Mouse (Mus musculus) embryonic facial prominence, embryonic 10.5 days (tissue): ENCODE data around the gene Spns3. TPM values are rescaled to one million over a fixed set of nuclear protein-coding genes. Genes with fewer than 3 reads are reported as not detected.

Source experiments
- DNase-seq: peaks from one replicate; pipeline ENCODE4 v3.0.0-alpha.2; 2017; ENCODE audit warnings: low spot score
- H3K27ac ChIP-seq: fragments of 300-500 bp; sonication (generic); replicated peaks from 2 replicates; pipeline ENCODE4 v1.5.1; 2016; ENCODE audit warnings: mild to moderate bottlenecking
- H3K27me3 ChIP-seq: fragments of 300-500 bp; sonication (generic); replicated peaks from 2 replicates; pipeline ENCODE4 v1.6.1; 2016; ENCODE audit warnings: low read depth, mild to moderate bottlenecking; ENCODE audit not compliant: poor library complexity, severe bottlenecking
- H3K36me3 ChIP-seq: fragments of 300-500 bp; sonication (generic); replicated peaks from 2 replicates; pipeline ENCODE4 v1.6.1; 2016; ENCODE audit warnings: mild to moderate bottlenecking, moderate library complexity
- H3K4me1 ChIP-seq: fragments of 300-500 bp; sonication (generic); 2 replicates; pipeline ENCODE4 v1.6.1; 2016
- H3K4me3 ChIP-seq: fragments of 300-500 bp; sonication (generic); 2 replicates; pipeline ENCODE4 v1.5.1; 2016; ENCODE audit warnings: mild to moderate bottlenecking, moderate library complexity
- H3K9me3 ChIP-seq: fragments of 300-500 bp; sonication (generic); 2 replicates; pipeline ENCODE4 v1.6.1; 2016; ENCODE audit warnings: mild to moderate bottlenecking
- WGBS: fragments of 180-500 bp; shearing (Covaris S2); methylation state at CpG from one replicate; pipeline ENCODE4 v1.1.7; 2016; 5-methylcytosine and 5-hydroxymethylcytosine counted together
- polyA plus RNA-seq: library from polyadenylated mRNA; unstranded; fragments of >200 nt; fragmentation: Nextera tagmentation; extraction: Ambion mirVana; gene quantifications from 2 replicates; pipeline ENCODE4 v1.2.1, GENCODE M21; 2016

The Spns3 gene
- polyA plus RNA-seq, 1 experiment from 2014 or later, result 0.04 TPM

DNA sequence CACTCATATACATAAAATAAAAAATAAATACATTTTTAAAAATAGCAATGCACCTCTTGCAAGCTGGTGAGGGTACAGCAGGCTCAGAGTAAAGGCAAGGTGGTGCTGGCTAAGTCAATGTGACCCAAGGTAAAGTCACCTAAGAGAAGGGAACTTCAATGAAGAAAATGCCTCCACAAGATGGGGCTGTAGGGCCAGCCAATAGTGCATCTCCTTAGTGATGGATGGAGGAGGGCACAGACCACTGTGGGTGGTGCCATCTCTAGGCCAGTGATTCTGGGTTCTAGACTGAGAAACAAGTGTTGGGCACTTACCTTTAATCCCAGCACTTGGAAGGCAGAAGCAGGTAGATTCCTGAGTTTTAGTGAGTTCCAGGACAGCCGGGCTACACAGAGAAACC is 23.5 kb upstream of the Spns3 start:
- Histone ChIP-seq H3K27me3 (peaks cover 29% of the 10 kb centered on the region), H3K4me1 (peaks cover 20% of the 10 kb centered on the region), H3K36me3 (no peaks in the 10 kb centered on the region), H3K27ac (no peak overlapping the region), H3K4me3 (no peak overlapping the region), H3K9me3 (no peaks in the 10 kb centered on the region)
- 90% methylated on average over 1 of the region's 1 CpGs for WGBS
- DNase-seq, result peak; percentile 30

- H3K27me3 ChIP-seq, result peaks cover 10% of the 10 kb centered on the region
- H3K27ac ChIP-seq, result 0 out of 2 replicates have a peak overlapping the region, but pooled peaks have one; percentile 55
- WGBS, result 4% methylated on average over 18 of the region's 18 CpGs
- no peaks in the 10 kb centered on the region for H3K9me3 ChIP-seq
- no peaks in the 10 kb centered on the region for H3K36me3 ChIP-seq
- 0 out of 2 replicates have a peak, but pooled peaks cover 6% of the 10 kb centered on the region for H3K4me1 ChIP-seq
- H3K4me3 ChIP-seq, result peak overlapping the region; percentile 38
- DNase-seq, result peak; percentile 83
Measured at GRCm38 (mm10) chr11:72570319-72570979, 20.1 kb upstream of the Spns3 start.

- no peaks in the 10 kb centered on the region for H3K36me3 ChIP-seq
- H3K4me3 ChIP-seq, result no peak overlapping the region
- H3K4me1 ChIP-seq, result 0 out of 2 replicates have a peak, but pooled peaks cover 6% of the 10 kb centered on the region
- no peaks in the 10 kb centered on the region for H3K9me3 ChIP-seq
- H3K27me3 ChIP-seq, result peaks cover 10% of the 10 kb centered on the region
- WGBS, result 67% methylated on average over 11 of the region's 11 CpGs
- DNase-seq, result no peak
- 0 out of 2 replicates have a peak overlapping the region, but pooled peaks have one; percentile 55 for H3K27ac ChIP-seq
Measured at GRCm38 (mm10) chr11:72569671-72570318, 19.5 kb upstream of the Spns3 start.

DNA sequence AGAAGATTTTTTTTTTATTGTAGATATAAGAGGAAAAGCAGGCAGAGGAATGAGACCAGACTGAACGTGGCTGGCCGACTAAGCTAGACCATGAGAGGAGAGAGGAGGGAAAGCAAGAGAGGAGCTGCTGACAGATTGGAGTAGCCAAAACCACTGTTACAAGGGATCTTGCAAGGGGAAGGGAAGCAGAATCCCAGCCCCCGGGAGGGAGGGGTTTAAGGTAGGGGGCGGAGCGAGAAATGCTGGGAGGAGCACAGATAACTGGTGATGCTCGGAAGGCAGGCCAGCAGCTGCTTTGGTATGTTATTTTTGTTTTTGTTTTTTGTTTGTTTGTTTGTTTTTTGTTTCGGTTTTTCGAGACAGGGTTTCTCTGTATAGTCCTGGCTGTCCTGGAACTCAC is 18.7 kb upstream of the Spns3 start:
- H3K27me3 ChIP-seq, result peaks cover 10% of the 10 kb centered on the region
- no peaks in the 10 kb centered on the region for H3K36me3 ChIP-seq
- 61% methylated on average over 8 of the region's 8 CpGs for WGBS
- no peak overlapping the region for H3K4me3 ChIP-seq
- no peak overlapping the region for H3K27ac ChIP-seq
- H3K4me1 ChIP-seq, result 0 out of 2 replicates have a peak, but pooled peaks cover 6% of the 10 kb centered on the region
- no peaks in the 10 kb centered on the region for H3K9me3 ChIP-seq
- DNase-seq, result no peak

GRCm38 (mm10) chr11:72566816-72567338 is 16.6 kb upstream of the Spns3 start:
- no peak for DNase-seq
- Histone ChIP-seq H3K9me3 (no peaks in the 10 kb centered on the region), H3K27ac (no peak overlapping the region), H3K4me1 (0 out of 2 replicates have a peak, but pooled peaks cover 6% of the 10 kb centered on the region), H3K36me3 (no peaks in the 10 kb centered on the region), H3K4me3 (no peak overlapping the region), H3K27me3 (peaks cover 10% of the 10 kb centered on the region)
- 49% methylated on average over 10 of the region's 10 CpGs for WGBS

- no peak for DNase-seq
- Histone ChIP-seq H3K4me3 (no peak overlapping the region), H3K27me3 (peaks cover 6% of the 10 kb centered on the region), H3K9me3 (no peaks in the 10 kb centered on the region), H3K4me1 (0 out of 2 replicates have a peak, but pooled peaks cover 6% of the 10 kb centered on the region), H3K27ac (no peak overlapping the region), H3K36me3 (no peaks in the 10 kb centered on the region)
- WGBS, result 73% methylated on average over 7 of the region's 7 CpGs
Measured at GRCm38 (mm10) chr11:72566304-72566703, 16.0 kb upstream of the Spns3 start.

- Histone ChIP-seq H3K4me3 (no peak overlapping the region), H3K27ac (no peak overlapping the region), H3K36me3 (no peaks in the 10 kb centered on the region), H3K4me1 (no peaks in the 10 kb centered on the region), H3K9me3 (no peaks in the 10 kb centered on the region), H3K27me3 (no peaks in the 10 kb centered on the region)
- WGBS, result 28% methylated on average over 6 of the region's 6 CpGs
- peak; percentile 43 for DNase-seq
Measured at GRCm38 (mm10) chr11:72564232-72564807, 14.0 kb upstream of the Spns3 start.

DNA sequence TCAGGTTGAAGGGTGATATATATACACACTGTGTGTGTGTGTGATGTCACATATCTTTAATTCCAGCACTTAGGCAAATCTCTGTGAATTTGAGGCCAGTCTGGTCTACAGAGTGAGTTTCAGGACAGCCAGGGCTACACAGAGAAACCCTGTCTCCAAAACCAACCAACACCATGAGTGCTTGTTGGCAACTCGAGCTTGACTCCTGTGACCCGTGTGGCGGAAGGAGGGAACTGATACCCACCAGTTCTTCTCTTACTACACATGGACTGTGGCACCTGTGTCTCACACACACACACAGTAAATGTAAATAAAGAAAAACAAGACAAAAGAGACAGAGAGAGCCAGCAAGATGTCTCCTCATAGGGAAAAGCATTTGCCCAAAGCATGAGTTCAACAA is 10.4 kb upstream of the Spns3 start:
- Histone ChIP-seq H3K9me3 (no peaks in the 10 kb centered on the region), H3K27ac (no peak overlapping the region), H3K36me3 (no peaks in the 10 kb centered on the region), H3K27me3 (no peaks in the 10 kb centered on the region), H3K4me1 (no peaks in the 10 kb centered on the region), H3K4me3 (no peak overlapping the region)
- no peak for DNase-seq
- 69% methylated on average over 3 of the region's 3 CpGs for WGBS

DNA sequence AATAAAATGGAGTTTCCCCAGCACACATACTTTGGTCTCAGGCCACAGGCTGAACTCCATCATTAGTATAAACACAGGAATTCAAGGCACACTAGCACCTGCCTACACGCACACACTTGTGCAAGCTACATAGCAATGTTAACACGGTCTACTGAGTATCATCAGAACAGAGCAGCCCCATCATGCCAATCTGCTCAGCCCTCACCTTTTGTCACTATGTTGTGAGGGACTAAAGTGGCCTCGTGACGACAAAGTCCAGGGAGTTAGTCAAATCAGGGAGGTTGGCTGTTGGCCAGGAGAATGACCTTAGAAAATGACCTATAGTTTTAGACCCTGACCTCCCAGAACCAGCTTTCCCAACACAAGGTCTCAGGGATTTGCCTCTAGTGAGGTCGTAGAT is 7.8 kb upstream of the Spns3 start:
- Histone ChIP-seq H3K27ac (no peak overlapping the region), H3K4me3 (no peak overlapping the region), H3K27me3 (no peaks in the 10 kb centered on the region), H3K4me1 (no peaks in the 10 kb centered on the region), H3K36me3 (no peaks in the 10 kb centered on the region), H3K9me3 (no peaks in the 10 kb centered on the region)
- no peak for DNase-seq
- WGBS, result 75% methylated on average over 5 of the region's 5 CpGs

GRCm38 (mm10) chr11:72556953-72557352 is 6.6 kb upstream of the Spns3 start:
- Histone ChIP-seq H3K27ac (no peak overlapping the region), H3K36me3 (no peaks in the 10 kb centered on the region), H3K4me3 (no peak overlapping the region), H3K4me1 (no peaks in the 10 kb centered on the region), H3K27me3 (no peaks in the 10 kb centered on the region), H3K9me3 (no peaks in the 10 kb centered on the region)
- 78% methylated on average over 2 of the region's 2 CpGs for WGBS
- no peak for DNase-seq

DNA sequence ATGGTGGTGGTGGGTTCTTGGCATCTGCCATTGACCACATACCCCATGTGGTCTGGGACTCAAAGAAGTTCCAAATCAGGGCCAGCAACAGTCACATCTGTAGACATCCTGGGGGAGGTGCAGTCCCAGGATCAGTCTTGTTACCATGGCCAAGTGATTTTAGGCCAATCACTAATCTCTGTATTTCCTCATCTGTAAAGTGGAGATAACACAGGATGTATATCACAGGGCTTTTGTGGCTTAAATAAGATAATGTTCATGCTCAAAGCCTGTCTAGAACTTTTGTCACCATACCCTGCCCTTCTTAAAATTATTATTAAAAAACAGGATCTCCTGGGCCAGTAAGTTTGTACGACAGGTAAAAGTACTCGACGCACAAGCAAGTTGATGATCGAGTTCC is 6.2 kb upstream of the Spns3 start:
- no peaks in the 10 kb centered on the region for H3K9me3 ChIP-seq
- H3K27ac ChIP-seq, result no peak overlapping the region
- H3K4me3 ChIP-seq, result no peak overlapping the region
- no peaks in the 10 kb centered on the region for H3K27me3 ChIP-seq
- H3K4me1 ChIP-seq, result no peaks in the 10 kb centered on the region
- H3K36me3 ChIP-seq, result no peaks in the 10 kb centered on the region
- 89% methylated on average over 4 of the region's 4 CpGs for WGBS
- DNase-seq, result no peak

- no peak overlapping the region for H3K4me3 ChIP-seq
- 75% methylated on average over 7 of the region's 7 CpGs for WGBS
Measured at GRCm38 (mm10) chr11:72551531-72552105, 1.3 kb upstream of the Spns3 start.

More at GRCm38 (mm10) chr11:72551531-72552105, 1.3 kb upstream of the Spns3 start:
- Histone ChIP-seq H3K4me1 (no peaks in the 10 kb centered on the region), H3K27me3 (no peaks in the 10 kb centered on the region), H3K36me3 (no peaks in the 10 kb centered on the region), H3K9me3 (no peaks in the 10 kb centered on the region), H3K27ac (no peak overlapping the region)
- DNase-seq, result no peak
